Mouse (Mus musculus) E14TG2a.4 (cell line): ENCODE measurements around the gene C2.
A peak's percentile ranks its signal among the peaks of the same experiment; 100 is the strongest.

Experiments
- H3K27me3 ChIP-seq: 2 replicates; pipeline ENCODE4 v1.6.1; 2014; ENCODE audit warnings: low read length, control low read depth; ENCODE audit not compliant: insufficient read depth
- H3K36me3 ChIP-seq: 2 replicates; pipeline ENCODE4 v1.6.1; 2014; ENCODE audit warnings: low read length, control low read depth; ENCODE audit not compliant: insufficient read depth
- H3K4me1 ChIP-seq: replicated peaks from 2 replicates; pipeline ENCODE4 v1.6.1; 2014; ENCODE audit warnings: low read depth, low read length, control low read depth
- H3K4me3 ChIP-seq: replicated peaks from 2 replicates; pipeline ENCODE4 v1.5.1; 2014; ENCODE audit warnings: mild to moderate bottlenecking, low read length
- H3K9me3 ChIP-seq: 2 replicates; pipeline ENCODE4 v1.6.1; 2014; ENCODE audit warnings: low read length, control low read depth
- CTCF ChIP-seq: conservative IDR thresholded peaks from 2 replicates; pipeline ENCODE4 v1.5.1; 2014; ENCODE audit warnings: low read length
- NANOG ChIP-seq: IDR thresholded peaks from 2 replicates; pipeline ENCODE4 v1.6.1; 2014; ENCODE audit warnings: borderline replicate concordance, low read length, mixed read lengths
- POU5F1 ChIP-seq: IDR thresholded peaks from 2 replicates; pipeline ENCODE4 v1.6.1; 2014; ENCODE audit warnings: low read length, borderline replicate concordance

C2 gene

DNA sequence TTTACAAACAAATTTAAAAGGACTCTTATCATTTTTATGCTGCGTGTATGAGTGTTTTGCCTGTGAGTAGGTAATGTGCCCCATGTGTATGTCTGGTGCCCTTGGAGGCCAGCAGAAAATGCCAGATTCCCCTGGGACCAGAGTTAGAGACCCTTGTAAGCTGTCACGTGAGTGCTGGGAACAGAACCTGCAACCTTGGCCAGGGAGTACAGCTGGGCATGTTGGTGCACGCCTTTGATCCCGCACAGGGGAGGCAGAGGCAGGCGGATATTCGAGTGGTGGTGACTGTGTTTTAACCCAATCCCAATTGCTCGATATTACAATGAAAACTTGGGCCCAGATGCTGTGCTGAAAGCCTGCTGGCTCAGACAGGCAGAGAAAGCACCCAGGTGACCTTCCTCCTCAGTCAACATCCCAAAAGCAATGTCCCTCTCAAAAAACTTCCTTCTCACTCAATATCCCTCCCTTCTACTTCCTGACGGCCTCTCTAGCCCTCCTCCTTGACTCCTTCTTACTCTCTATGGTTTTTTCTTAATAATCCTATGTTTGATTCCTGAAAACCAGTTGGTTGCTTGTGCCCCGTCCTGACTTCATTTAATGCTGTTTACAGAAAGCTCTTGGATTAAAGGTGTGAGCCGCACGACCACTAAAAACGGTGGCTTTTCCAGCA, 7.9 kb downstream of the C2 start:
- Histone ChIP-seq H3K27me3 (no peaks in the 10 kb centered on the region), H3K4me3 (peak overlapping the region; percentile 48), H3K4me1 (peaks cover 40% of the 10 kb centered on the region), H3K36me3 (no peaks in the 10 kb centered on the region), H3K9me3 (no peaks in the 10 kb centered on the region)
- TF ChIP-seq NANOG: no peak
- no peak for TF ChIP-seq CTCF
- no peak for TF ChIP-seq POU5F1

DNA sequence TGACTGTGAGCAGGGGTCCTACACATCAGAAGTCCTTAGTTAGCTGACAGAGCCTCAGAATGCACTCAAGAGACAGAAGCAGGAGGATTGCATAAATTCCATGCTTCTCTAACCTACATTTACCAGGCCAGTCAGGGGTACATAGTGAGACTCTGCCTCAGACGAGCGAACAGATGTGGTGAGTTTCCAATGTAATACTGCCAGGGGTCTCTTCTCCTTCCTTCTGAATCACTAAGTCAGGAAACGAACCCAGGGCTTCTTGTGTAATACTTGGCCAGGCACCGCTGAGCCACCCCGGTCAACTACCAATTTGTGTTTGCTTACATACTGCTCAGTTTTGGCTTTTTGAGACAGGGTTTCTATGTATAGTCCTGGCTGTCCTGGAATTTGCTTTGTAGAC, 10.1 kb downstream of the C2 start:
- no peak overlapping the region for H3K4me3 ChIP-seq
- H3K9me3 ChIP-seq: no peaks in the 10 kb centered on the region
- TF ChIP-seq POU5F1 (no peak), CTCF (no peak), NANOG (no peak)
- H3K36me3 ChIP-seq: no peaks in the 10 kb centered on the region
- peaks cover 39% of the 10 kb centered on the region for H3K4me1 ChIP-seq
- no peaks in the 10 kb centered on the region; the same call in 1 of the 2 replicates for H3K27me3 ChIP-seq

DNA sequence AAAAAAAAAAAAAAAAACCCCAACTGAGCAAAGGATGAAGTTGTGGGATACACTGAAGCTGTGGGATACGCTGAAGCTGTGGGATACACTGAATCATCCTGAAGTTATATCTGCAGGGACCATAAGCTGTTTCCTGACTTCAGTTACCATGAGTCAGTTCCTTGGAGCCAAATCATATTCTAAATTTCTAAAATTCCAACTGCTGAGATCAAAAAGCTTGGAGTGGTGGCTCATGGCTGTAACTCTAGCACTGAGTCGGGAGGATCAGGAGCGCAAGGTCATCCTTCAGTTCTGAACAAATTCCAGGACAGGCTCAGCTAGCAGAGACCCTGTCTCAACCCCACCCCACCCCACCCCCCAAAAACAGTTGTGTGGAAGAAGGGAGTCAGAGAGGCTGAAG, 12.4 kb downstream of the C2 start:
- Histone ChIP-seq H3K4me3 (no peak overlapping the region), H3K27me3 (peaks cover 6% of the 10 kb centered on the region), H3K4me1 (peaks cover 29% of the 10 kb centered on the region), H3K36me3 (no peaks in the 10 kb centered on the region), H3K9me3 (no peaks in the 10 kb centered on the region)
- TF ChIP-seq CTCF: no peak
- no peak for TF ChIP-seq POU5F1
- TF ChIP-seq NANOG: no peak

DNA sequence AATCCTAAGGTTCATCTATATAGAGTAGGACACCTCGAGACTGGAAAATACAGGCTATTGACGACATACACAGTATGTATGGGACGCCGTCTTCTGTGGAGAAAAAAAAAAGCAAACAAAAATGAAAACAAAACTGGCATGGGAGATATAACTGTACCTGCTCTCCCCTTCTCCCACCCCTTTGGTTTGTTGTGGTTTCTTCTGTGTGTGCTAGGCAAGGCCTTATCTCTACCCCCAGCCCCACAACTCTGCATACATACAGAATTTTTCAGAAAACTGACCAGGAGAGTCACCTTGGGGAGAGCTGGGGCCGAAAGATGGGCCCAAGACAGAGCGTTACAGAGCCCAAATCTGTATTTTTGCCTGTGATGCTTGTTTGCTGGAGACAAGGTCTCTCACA, 13.4 kb downstream of the C2 start:
- Histone ChIP-seq H3K36me3 (no peaks in the 10 kb centered on the region), H3K27me3 (peaks cover 6% of the 10 kb centered on the region), H3K4me3 (no peak overlapping the region), H3K9me3 (no peaks in the 10 kb centered on the region), H3K4me1 (peaks cover 29% of the 10 kb centered on the region)
- no peak for TF ChIP-seq NANOG
- TF ChIP-seq CTCF: no peak
- no peak for TF ChIP-seq POU5F1

DNA sequence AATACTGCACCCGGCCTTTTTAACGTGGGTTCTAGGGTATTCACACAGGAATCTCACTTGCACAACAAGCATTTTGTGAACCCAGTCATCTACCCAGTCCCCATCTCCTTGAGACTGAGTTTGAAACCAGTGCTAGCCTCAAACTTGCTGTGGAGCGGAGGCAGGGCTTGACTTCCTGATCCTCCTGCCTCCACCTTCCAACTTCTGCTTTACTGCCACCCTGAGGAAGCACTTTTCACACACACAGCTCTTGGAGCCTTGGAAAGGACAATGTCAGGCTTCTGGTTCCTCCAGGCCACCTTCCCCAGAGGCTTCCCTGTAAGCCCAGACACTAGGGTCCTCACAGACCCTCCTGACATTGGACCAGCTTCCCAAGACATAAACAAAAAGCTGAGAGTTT, 14.7 kb downstream of the C2 start:
- Histone ChIP-seq H3K9me3 (no peaks in the 10 kb centered on the region), H3K36me3 (no peaks in the 10 kb centered on the region)
- TF ChIP-seq NANOG (no peak), POU5F1 (no peak), CTCF (no peak)

DNA sequence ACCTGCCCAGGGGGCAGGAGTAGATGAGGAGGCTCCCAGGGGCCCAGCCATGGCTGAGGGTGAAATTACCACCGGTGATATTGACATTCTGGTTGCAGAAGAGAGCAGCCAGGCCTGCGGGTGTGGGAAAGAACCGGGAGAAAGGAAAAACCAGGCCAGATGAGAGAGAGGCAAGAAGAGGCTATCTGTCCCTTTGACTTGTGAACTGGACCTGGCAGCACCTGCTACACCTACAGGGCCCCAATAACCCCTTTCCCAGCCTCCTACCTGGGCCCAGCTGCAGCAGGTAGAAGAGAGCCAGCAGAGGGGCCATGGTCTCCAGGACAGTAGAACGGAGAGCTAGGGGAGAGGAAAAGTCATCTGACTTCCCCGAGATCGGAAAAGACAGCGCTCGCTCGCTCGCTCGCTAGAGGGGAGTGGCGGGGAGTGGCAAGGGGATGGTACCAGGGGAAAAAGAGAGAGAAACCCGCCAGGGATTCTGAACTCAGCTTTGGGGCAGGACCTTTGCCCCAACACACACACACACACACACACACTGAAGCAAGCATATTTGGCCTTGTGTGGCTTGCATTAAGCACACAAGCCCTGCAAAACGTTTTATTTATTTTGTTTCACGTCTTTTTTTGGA, 16.3 kb downstream of the C2 start, which contains the start of gene Gm20547:
Gene Gm20547 (minus strand): TSS at position 360 of the 628 bp plus-strand sequence.
- no peaks in the 10 kb centered on the region for H3K36me3 ChIP-seq
- H3K4me1 ChIP-seq: peaks cover 46% of the 10 kb centered on the region
- peak within 1 kb of the TSS; percentile 43 for H3K4me3 ChIP-seq
- H3K27me3 ChIP-seq: peaks cover 6% of the 10 kb centered on the region
- no peak for TF ChIP-seq CTCF
- H3K9me3 ChIP-seq: no peaks in the 10 kb centered on the region

More for the DNA sequence above, 14.7 kb downstream of the C2 start:
- H3K27me3 ChIP-seq: peaks cover 6% of the 10 kb centered on the region
- no peak overlapping the region for H3K4me3 ChIP-seq
- H3K4me1 ChIP-seq: peaks cover 41% of the 10 kb centered on the region

DNA sequence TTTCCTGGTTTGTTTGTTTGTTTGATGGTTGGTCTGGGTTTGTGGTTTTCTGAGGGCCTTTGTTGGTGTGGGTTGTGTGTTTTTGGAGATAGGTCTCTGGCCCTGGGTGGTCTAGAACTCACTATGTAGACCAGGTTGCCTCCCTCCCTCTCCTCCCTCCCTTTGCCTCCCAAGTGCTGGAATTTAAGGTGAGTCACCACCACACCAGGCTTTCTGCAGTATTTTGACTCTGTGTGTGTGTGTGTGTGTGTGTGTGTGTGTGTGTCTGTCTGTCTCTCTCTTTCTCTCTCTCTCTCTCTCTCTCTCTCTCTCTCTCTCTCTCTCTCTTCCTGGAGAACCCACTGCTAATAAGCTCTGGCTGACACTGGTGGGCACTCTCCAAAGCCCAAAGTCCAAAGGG, 16.9 kb downstream of the C2 start:
- peaks cover 46% of the 10 kb centered on the region for H3K4me1 ChIP-seq
- no peak for TF ChIP-seq NANOG
- TF ChIP-seq POU5F1: no peak
- no peak for TF ChIP-seq CTCF
- no peak overlapping the region for H3K4me3 ChIP-seq
- H3K36me3 ChIP-seq: no peaks in the 10 kb centered on the region
- peaks cover 6% of the 10 kb centered on the region for H3K27me3 ChIP-seq
- H3K9me3 ChIP-seq: no peaks in the 10 kb centered on the region

DNA sequence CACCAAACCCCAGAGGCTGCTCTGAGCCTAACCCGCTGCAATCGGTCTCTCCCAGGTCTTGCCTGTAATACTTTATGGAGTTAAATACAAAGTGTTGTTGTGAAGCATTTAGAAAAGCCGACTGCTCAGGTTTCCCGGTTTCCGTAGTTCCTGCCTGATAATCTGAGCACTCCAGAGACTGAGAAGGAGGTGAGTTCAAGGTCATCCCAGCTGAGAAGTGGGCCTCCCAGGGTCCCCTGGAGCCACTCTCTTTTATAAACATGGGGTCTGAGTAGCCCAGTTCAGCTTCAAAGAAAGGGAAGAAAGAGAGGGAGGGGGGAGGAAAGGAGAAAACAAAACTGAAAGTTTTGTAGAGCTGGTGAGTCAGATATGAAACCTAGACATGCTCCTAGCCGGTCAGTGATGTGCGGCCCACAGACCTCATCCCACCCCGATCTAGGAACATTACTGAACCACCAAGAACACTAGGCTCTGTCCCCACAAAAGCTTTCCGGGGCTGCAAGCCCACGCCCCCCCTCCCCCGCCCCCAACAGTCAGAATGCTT, 18.7 kb downstream of the C2 start, which contains the start of gene Zbtb12:
Gene Zbtb12 (plus strand): TSS at position 148 of the 544 bp plus-strand sequence.
- TF ChIP-seq NANOG: no peak
- no peak for TF ChIP-seq CTCF
- TF ChIP-seq POU5F1: no peak
- H3K9me3 ChIP-seq: no peaks in the 10 kb centered on the region
- H3K27me3 ChIP-seq: peaks cover 6% of the 10 kb centered on the region
- H3K36me3 ChIP-seq: no peaks in the 10 kb centered on the region
- H3K4me3 ChIP-seq: peak within 1 kb of the TSS; percentile 57
- H3K4me1 ChIP-seq: peaks cover 46% of the 10 kb centered on the region

DNA sequence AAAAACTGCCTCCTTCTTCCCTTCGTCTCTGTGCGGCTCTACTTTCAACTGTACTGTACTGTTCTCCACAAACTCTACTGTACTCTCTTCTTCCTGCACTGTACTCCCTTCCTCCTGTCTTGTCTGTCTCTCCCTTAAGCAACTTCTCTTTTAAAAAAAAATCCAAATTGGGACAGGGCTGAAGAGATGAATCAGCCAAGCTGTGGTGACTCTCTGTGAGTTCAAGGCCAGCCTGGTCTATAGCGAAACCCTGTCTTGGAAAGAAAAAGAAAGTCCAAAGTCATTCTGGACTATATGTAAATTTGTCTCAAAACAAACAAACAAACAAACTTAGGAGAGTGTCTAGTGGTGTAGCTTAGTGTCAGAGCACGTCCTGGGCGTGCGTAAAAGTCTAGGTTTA, 23.7 kb downstream of the C2 start:
- Histone ChIP-seq H3K36me3 (no peaks in the 10 kb centered on the region), H3K4me1 (peaks cover 19% of the 10 kb centered on the region), H3K9me3 (no peaks in the 10 kb centered on the region), H3K27me3 (peaks cover 10% of the 10 kb centered on the region; the same call in 1 of the 2 replicates), H3K4me3 (no peak overlapping the region)
- TF ChIP-seq POU5F1: no peak
- no peak for TF ChIP-seq NANOG
- no peak for TF ChIP-seq CTCF
